Mouse (Mus musculus): Measurements from ENCODE around the gene Cldn9. TPM values are rescaled to one million over a fixed set of nuclear protein-coding genes. Genes with fewer than 3 reads are reported as not detected.
A peak's percentile ranks its signal among the peaks of the same experiment; 100 is the strongest.

Cldn9 gene
- polyA plus RNA-seq (2016; fragmentation: Nextera tagmentation; extraction: Ambion mirVana) = 1.5 and 3.1 TPM in 2 replicates

GRCm38 (mm10) chr17:23683856-23684672, at the start of gene Cldn9:
Cldn9 (minus strand) TSS chr17:23684026.
- Histone ChIP-seq H3K4me1 (peaks cover 34% of the 10 kb centered on the region), H3K27me3 (ENCODE audit: low read depth, poor library complexity, severe bottlenecking) (peaks cover 64% of the 10 kb centered on the region), H3K4me3 (peak within 1 kb of the TSS; percentile 26), H3K27ac (replicated peaks) (peak within 1 kb of the TSS; percentile 38; the same call in 1 of the 2 replicates), H3K36me3 (no peaks in the 10 kb centered on the region), H3K9me3 (replicated peaks) (no peaks in the 10 kb centered on the region)
- WGBS = 13% methylated on average over 15 of the region's 15 CpGs
- DNase-seq (ENCODE audit: low spot score) = no peak

GRCm38 (mm10) chr17:23730441-23730840, 46.6 kb upstream of the Cldn9 start:
- Histone ChIP-seq H3K36me3 (peaks cover 29% of the 10 kb centered on the region), H3K4me1 (peaks cover 22% of the 10 kb centered on the region), H3K27me3 (ENCODE audit: low read depth, poor library complexity, severe bottlenecking) (no peaks in the 10 kb centered on the region; the same call in 1 of the 2 replicates), H3K27ac (replicated peaks) (no peak overlapping the region), H3K9me3 (replicated peaks) (no peaks in the 10 kb centered on the region), H3K4me3 (no peak overlapping the region)
- WGBS = 72% methylated on average over 1 of the region's 1 CpGs
- no peak for DNase-seq (ENCODE audit: low spot score)

GRCm38 (mm10) chr17:23726758-23727142, 42.9 kb upstream of the Cldn9 start:
- H3K9me3 ChIP-seq (replicated peaks) = no peaks in the 10 kb centered on the region
- H3K4me1 ChIP-seq = peaks cover 24% of the 10 kb centered on the region
- no peaks in the 10 kb centered on the region; the same call in 1 of the 2 replicates for H3K27me3 ChIP-seq (ENCODE audit: low read depth, poor library complexity, severe bottlenecking)
- H3K27ac ChIP-seq (replicated peaks) = peak overlapping the region; percentile 89
- no peaks in the 10 kb centered on the region for H3K36me3 ChIP-seq
- DNase-seq (ENCODE audit: low spot score) = peak; percentile 87
- under 1% methylated on average over 20 of the region's 20 CpGs for WGBS
- peak overlapping the region; percentile 82 for H3K4me3 ChIP-seq

- peak within 1 kb of the TSS; percentile 82 for H3K4me3 ChIP-seq
- WGBS = 1% methylated on average over 73 of the region's 73 CpGs
- H3K27ac ChIP-seq (replicated peaks) = peak within 1 kb of the TSS; percentile 89
- peaks cover 24% of the 10 kb centered on the region for H3K4me1 ChIP-seq
- DNase-seq (ENCODE audit: low spot score) = peak; percentile 95
- H3K27me3 ChIP-seq (ENCODE audit: low read depth, poor library complexity, severe bottlenecking) = no peaks in the 10 kb centered on the region; the same call in 1 of the 2 replicates
- no peaks in the 10 kb centered on the region for H3K9me3 ChIP-seq (replicated peaks)
- H3K36me3 ChIP-seq = no peaks in the 10 kb centered on the region
Observed at GRCm38 (mm10) chr17:23725999-23726757, 42.4 kb upstream of the Cldn9 start, which contains the start of gene Pkmyt1. Pkmyt1 (plus strand) TSS chr17:23726336.

- Histone ChIP-seq H3K36me3 (no peaks in the 10 kb centered on the region), H3K4me3 (peak overlapping the region; percentile 82), H3K27me3 (ENCODE audit: low read depth, poor library complexity, severe bottlenecking) (no peaks in the 10 kb centered on the region; the same call in 1 of the 2 replicates), H3K27ac (replicated peaks) (peak overlapping the region; percentile 89), H3K4me1 (peaks cover 24% of the 10 kb centered on the region), H3K9me3 (replicated peaks) (no peaks in the 10 kb centered on the region)
- 70% methylated on average over 4 of the region's 4 CpGs for WGBS
- no peak for DNase-seq (ENCODE audit: low spot score)
Observed at GRCm38 (mm10) chr17:23725477-23725876, 41.7 kb upstream of the Cldn9 start.

GRCm38 (mm10) chr17:23722376-23723125, 38.7 kb upstream of the Cldn9 start, which contains the start of gene 1520401A03Rik:
1520401A03Rik (minus strand) TSS chr17:23722783.
- Histone ChIP-seq H3K36me3 (no peaks in the 10 kb centered on the region), H3K9me3 (replicated peaks) (no peaks in the 10 kb centered on the region), H3K27ac (replicated peaks) (no peak within 1 kb of the TSS), H3K4me3 (no peak within 1 kb of the TSS), H3K4me1 (peaks cover 20% of the 10 kb centered on the region), H3K27me3 (ENCODE audit: low read depth, poor library complexity, severe bottlenecking) (no peaks in the 10 kb centered on the region; the same call in 1 of the 2 replicates)
- no peak for DNase-seq (ENCODE audit: low spot score)
- WGBS = 71% methylated on average over 7 of the region's 7 CpGs

- H3K4me3 ChIP-seq = no peak overlapping the region
- peaks cover 14% of the 10 kb centered on the region for H3K4me1 ChIP-seq
- no peaks in the 10 kb centered on the region for H3K36me3 ChIP-seq
- no peak for DNase-seq (ENCODE audit: low spot score)
- H3K27me3 ChIP-seq (ENCODE audit: low read depth, poor library complexity, severe bottlenecking) = no peaks in the 10 kb centered on the region; the same call in 1 of the 2 replicates
- 85% methylated on average over 2 of the region's 2 CpGs for WGBS
- H3K9me3 ChIP-seq (replicated peaks) = no peaks in the 10 kb centered on the region
- no peak overlapping the region for H3K27ac ChIP-seq (replicated peaks)
Observed at GRCm38 (mm10) chr17:23721886-23722285, 38.1 kb upstream of the Cldn9 start.

GRCm38 (mm10) chr17:23719455-23719854, 35.6 kb upstream of the Cldn9 start:
- Histone ChIP-seq H3K4me3 (no peak overlapping the region), H3K4me1 (no peaks in the 10 kb centered on the region), H3K9me3 (replicated peaks) (no peaks in the 10 kb centered on the region), H3K36me3 (no peaks in the 10 kb centered on the region), H3K27me3 (ENCODE audit: low read depth, poor library complexity, severe bottlenecking) (no peaks in the 10 kb centered on the region), H3K27ac (replicated peaks) (no peak overlapping the region)
- DNase-seq (ENCODE audit: low spot score) = no peak
- 36% methylated on average over 1 of the region's 1 CpGs for WGBS

GRCm38 (mm10) chr17:23717003-23717402, 33.2 kb upstream of the Cldn9 start:
- Histone ChIP-seq H3K27me3 (ENCODE audit: low read depth, poor library complexity, severe bottlenecking) (no peaks in the 10 kb centered on the region), H3K27ac (replicated peaks) (no peak overlapping the region), H3K4me1 (no peaks in the 10 kb centered on the region), H3K36me3 (no peaks in the 10 kb centered on the region), H3K4me3 (no peak overlapping the region), H3K9me3 (replicated peaks) (no peaks in the 10 kb centered on the region)
- DNase-seq (ENCODE audit: low spot score) = no peak
- WGBS = 69% methylated on average over 2 of the region's 2 CpGs

- no peaks in the 10 kb centered on the region for H3K36me3 ChIP-seq
- 0% methylated on average over 3 of the region's 3 CpGs for WGBS
- H3K27ac ChIP-seq (replicated peaks) = no peak overlapping the region
- peaks cover 19% of the 10 kb centered on the region for H3K27me3 ChIP-seq (ENCODE audit: low read depth, poor library complexity, severe bottlenecking)
- no peaks in the 10 kb centered on the region for H3K9me3 ChIP-seq (replicated peaks)
- peak; percentile 84 for DNase-seq (ENCODE audit: low spot score)
- H3K4me3 ChIP-seq = no peak overlapping the region
- no peaks in the 10 kb centered on the region for H3K4me1 ChIP-seq
Observed at GRCm38 (mm10) chr17:23706212-23706611, 22.4 kb upstream of the Cldn9 start.

- Histone ChIP-seq H3K36me3 (no peaks in the 10 kb centered on the region), H3K27ac (replicated peaks) (no peak overlapping the region), H3K9me3 (replicated peaks) (no peaks in the 10 kb centered on the region), H3K27me3 (ENCODE audit: low read depth, poor library complexity, severe bottlenecking) (peaks cover 24% of the 10 kb centered on the region), H3K4me1 (no peaks in the 10 kb centered on the region), H3K4me3 (no peak overlapping the region)
- no peak for DNase-seq (ENCODE audit: low spot score)
- WGBS = 75% methylated on average over 7 of the region's 7 CpGs
Observed at GRCm38 (mm10) chr17:23705525-23706104, 21.8 kb upstream of the Cldn9 start.

- H3K4me1 ChIP-seq = peaks cover 3% of the 10 kb centered on the region
- no peaks in the 10 kb centered on the region for H3K9me3 ChIP-seq (replicated peaks)
- no peaks in the 10 kb centered on the region for H3K36me3 ChIP-seq
- H3K4me3 ChIP-seq = no peak overlapping the region
- no peak for DNase-seq (ENCODE audit: low spot score)
- WGBS = 68% methylated on average over 7 of the region's 7 CpGs
- no peak overlapping the region for H3K27ac ChIP-seq (replicated peaks)
- H3K27me3 ChIP-seq (ENCODE audit: low read depth, poor library complexity, severe bottlenecking) = peaks cover 25% of the 10 kb centered on the region
Observed at GRCm38 (mm10) chr17:23704741-23705140, 20.9 kb upstream of the Cldn9 start.
